Mouse (Mus musculus): Measurements from ENCODE around the gene 9830107B12Rik. TPM values are rescaled to one million over a fixed set of nuclear protein-coding genes. Genes with fewer than 3 reads are reported as not detected.
"Not testable (repeated sequence)": the region's sequence is repeated elsewhere in the genome, so short reads cannot be mapped to it uniquely, and the experiment has no call there.

Gene 9830107B12Rik
- polyA plus RNA-seq (2015; fragmentation: Nextera tagmentation; extraction: Ambion mirVana) = not detected in 2 replicates

DNA sequence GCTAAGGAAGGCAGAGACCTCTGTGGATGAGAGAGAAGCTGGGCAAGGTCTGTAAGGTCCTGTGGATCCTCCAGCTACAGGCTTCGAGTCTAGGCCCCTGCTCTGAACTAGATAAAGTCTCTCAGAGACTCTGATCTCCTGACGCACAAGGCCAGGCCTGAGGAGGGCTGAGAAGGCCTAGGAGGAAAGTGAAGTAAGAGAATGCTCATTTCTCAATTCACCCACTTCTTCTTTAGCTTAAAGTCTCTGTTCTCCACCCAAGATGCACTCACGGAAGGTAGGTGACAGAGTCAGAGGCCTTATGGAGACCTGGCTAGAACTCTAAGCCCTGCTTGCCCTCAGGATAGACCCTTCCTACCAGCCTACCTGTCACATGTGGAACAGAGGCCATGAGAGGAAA, at the start of gene 9830107B12Rik:
Gene 9830107B12Rik (minus strand): TSS at position 149 of the 400 bp plus-strand sequence.
- H3K27me3 ChIP-seq (ENCODE audit: control insufficient read depth, insufficient read depth, low read length) = no peaks in the 10 kb centered on the region
- H3K4me2 ChIP-seq (replicated peaks; ENCODE audit: low read depth) = no peak within 1 kb of the TSS
- WGBS = 71% methylated on average over 3 of the region's 3 CpGs
- TF ChIP-seq EP300 (optimal IDR thresholded peaks at IDR 0.05) (no peak), CTCF (IDR thresholded peaks at IDR 0.05; ENCODE audit: low read depth) (no peak)
- no peak within 1 kb of the TSS for H3K4me3 ChIP-seq (ENCODE audit: low read depth, low read length)
- no peak within 1 kb of the TSS for H3K9ac ChIP-seq (ENCODE audit: low read length)
- DNase-seq (ENCODE audit: low spot score) = no peak
- H3K36me3 ChIP-seq (ENCODE audit: control insufficient read depth, insufficient read depth, low read length) = no peaks in the 10 kb centered on the region
- H3K9me3 ChIP-seq (ENCODE audit: control insufficient read depth, low read length) = no peaks in the 10 kb centered on the region
- no peak for ATAC-seq (ENCODE audit: low FRiP score, low TSS enrichment)
- H3K4me1 ChIP-seq (replicated peaks; ENCODE audit: control insufficient read depth, insufficient read depth) = no peaks in the 10 kb centered on the region
- no peak within 1 kb of the TSS for H3K27ac ChIP-seq (replicated peaks)

DNA sequence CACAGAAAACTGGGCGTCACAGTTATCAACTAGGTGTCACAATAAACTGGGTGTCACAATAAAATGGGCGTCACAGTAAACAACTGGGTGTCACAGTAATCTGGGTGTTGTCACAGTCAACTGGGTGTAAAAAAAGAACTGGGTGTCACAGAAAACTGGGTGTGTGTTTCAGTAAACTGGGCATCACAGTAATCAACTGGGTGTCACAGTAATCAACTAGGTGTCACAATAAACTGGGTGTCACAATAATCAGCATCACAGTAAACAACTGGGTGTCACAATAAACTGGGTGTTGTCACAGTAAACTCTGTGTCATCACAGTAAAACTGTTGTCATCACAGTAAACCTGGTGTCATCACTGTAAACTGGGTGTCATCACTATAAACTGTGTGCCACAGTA, 46.3 kb upstream of the 9830107B12Rik start:
- Histone ChIP-seq H3K27ac (replicated peaks) (no peak overlapping the region), H3K27me3 (ENCODE audit: control insufficient read depth, insufficient read depth, low read length) (no peaks in the 10 kb centered on the region), H3K4me3 (ENCODE audit: low read depth, low read length) (no peak overlapping the region), H3K9ac (ENCODE audit: low read length) (no peak overlapping the region), H3K9me3 (ENCODE audit: control insufficient read depth, low read length) (no peaks in the 10 kb centered on the region), H3K36me3 (ENCODE audit: control insufficient read depth, insufficient read depth, low read length) (no peaks in the 10 kb centered on the region), H3K4me2 (replicated peaks; ENCODE audit: low read depth) (no peak overlapping the region), H3K4me1 (replicated peaks; ENCODE audit: control insufficient read depth, insufficient read depth) (no peaks in the 10 kb centered on the region)
- no peak for TF ChIP-seq CTCF (IDR thresholded peaks at IDR 0.05; ENCODE audit: low read depth)
- TF ChIP-seq EP300 (optimal IDR thresholded peaks at IDR 0.05) = no peak
- no peak for DNase-seq (ENCODE audit: low spot score)
- ATAC-seq (ENCODE audit: low FRiP score, low TSS enrichment) = no peak
- 60% methylated on average over 2 of the region's 2 CpGs for WGBS

DNA sequence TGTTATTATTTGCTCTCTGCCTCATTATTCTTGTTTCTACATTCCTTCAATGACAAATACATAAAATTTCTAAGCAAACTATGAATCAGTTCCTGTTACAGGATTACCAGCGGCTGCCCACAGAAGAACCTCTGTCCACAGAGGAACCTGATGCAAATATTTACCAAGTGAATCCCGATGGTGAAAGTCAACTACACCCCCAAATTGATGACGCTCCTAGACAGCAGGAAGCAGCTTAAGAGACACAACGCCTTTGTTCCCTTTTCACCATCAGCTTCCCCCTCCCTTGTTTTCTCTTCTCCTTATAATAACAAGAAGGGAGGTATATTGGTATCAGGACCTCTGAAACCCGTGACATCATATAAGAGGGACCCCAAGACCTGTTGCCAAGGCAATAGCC, 39.2 kb upstream of the 9830107B12Rik start:
- 45% methylated on average over 5 of the region's 5 CpGs for WGBS
- Histone ChIP-seq H3K36me3 (ENCODE audit: control insufficient read depth, insufficient read depth, low read length) (no peaks in the 10 kb centered on the region), H3K4me1 (replicated peaks; ENCODE audit: control insufficient read depth, insufficient read depth) (no peaks in the 10 kb centered on the region), H3K9me3 (ENCODE audit: control insufficient read depth, low read length) (no peaks in the 10 kb centered on the region), H3K27ac (replicated peaks) (no peak overlapping the region), H3K4me2 (replicated peaks; ENCODE audit: low read depth) (no peak overlapping the region), H3K27me3 (ENCODE audit: control insufficient read depth, insufficient read depth, low read length) (no peaks in the 10 kb centered on the region), H3K4me3 (ENCODE audit: low read depth, low read length) (no peak overlapping the region), H3K9ac (ENCODE audit: low read length) (no peak overlapping the region)
- no peak for ATAC-seq (ENCODE audit: low FRiP score, low TSS enrichment)
- TF ChIP-seq EP300 (optimal IDR thresholded peaks at IDR 0.05) (no peak), CTCF (IDR thresholded peaks at IDR 0.05; ENCODE audit: low read depth) (no peak)
- no peak for DNase-seq (ENCODE audit: low spot score)

DNA sequence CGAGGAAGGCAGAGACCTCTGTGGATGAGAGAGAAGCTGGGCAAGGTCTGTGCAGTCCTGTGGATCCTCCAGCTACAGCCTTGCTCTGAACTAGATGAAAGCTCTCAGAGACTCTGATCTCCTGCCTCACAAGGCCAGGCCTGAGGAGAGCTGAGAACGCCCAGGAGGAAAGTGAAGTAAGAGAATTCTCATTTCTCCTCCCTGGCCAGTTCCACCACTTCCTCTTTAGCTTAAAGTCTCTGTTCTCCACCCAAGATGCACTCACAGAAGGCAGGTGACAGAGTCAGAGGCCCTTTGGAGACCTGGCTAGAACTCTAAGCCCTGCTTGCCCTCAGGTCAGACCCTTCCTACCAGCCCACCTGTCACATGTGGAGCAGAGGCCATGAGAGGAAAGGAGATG, 21.0 kb upstream of the 9830107B12Rik start, which contains the start of gene A530064D06Rik:
Gene A530064D06Rik (minus strand): TSS at position 173 of the 400 bp plus-strand sequence.
- not testable (repeated sequence) for H3K9ac ChIP-seq (ENCODE audit: low read length); H3K4me1 ChIP-seq (replicated peaks; ENCODE audit: control insufficient read depth, insufficient read depth); H3K27ac ChIP-seq (replicated peaks); ATAC-seq (ENCODE audit: low FRiP score, low TSS enrichment); H3K4me2 ChIP-seq (replicated peaks; ENCODE audit: low read depth); H3K4me3 ChIP-seq (ENCODE audit: low read depth, low read length); H3K9me3 ChIP-seq (ENCODE audit: control insufficient read depth, low read length); H3K27me3 ChIP-seq (ENCODE audit: control insufficient read depth, insufficient read depth, low read length); H3K36me3 ChIP-seq (ENCODE audit: control insufficient read depth, insufficient read depth, low read length); DNase-seq (ENCODE audit: low spot score)
- 55% methylated on average over 2 of the region's 2 CpGs for WGBS

DNA sequence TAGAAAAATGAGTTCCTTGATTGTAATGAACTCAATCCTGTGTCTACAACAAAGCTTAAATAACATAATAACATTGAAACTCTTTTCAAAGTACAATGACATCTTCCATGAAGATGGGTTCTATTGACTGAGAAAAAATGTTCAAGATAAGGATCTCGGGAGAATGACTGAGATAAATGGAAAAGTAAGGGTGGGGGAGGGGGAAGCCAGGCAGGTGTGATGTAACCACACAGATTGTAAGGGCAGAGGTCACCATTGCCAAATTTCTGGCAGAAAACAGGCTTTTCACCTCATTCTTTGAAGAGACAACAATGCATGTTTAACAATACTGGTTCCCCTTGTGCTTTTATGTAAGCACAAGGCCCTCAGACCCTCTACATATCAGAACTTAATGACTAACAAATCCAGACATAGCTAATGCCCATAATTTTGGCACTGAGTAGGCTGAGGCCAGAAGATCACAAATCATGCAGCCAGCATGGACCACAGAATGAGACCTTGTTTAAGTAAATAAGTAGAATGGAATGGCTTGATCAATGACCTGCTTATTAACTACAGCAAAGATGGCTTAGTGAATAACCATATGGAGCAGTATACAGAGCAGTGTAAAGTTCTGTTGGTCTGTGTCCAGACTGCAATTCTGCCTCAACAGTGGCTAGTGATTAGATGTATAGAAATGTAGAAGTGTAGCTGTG, 11.5 kb upstream of the 9830107B12Rik start:
- WGBS = 43% methylated on average over 1 of the region's 1 CpGs
- H3K36me3 ChIP-seq (ENCODE audit: control insufficient read depth, insufficient read depth, low read length) = no peaks in the 10 kb centered on the region
- no peak overlapping the region for H3K27ac ChIP-seq (replicated peaks)
- no peaks in the 10 kb centered on the region for H3K27me3 ChIP-seq (ENCODE audit: control insufficient read depth, insufficient read depth, low read length)
- TF ChIP-seq EP300 (optimal IDR thresholded peaks at IDR 0.05) (no peak), CTCF (IDR thresholded peaks at IDR 0.05; ENCODE audit: low read depth) (no peak)
- ATAC-seq (ENCODE audit: low FRiP score, low TSS enrichment) (no peak), DNase-seq (ENCODE audit: low spot score) (no peak)
- no peak overlapping the region for H3K4me2 ChIP-seq (replicated peaks; ENCODE audit: low read depth)
- H3K9ac ChIP-seq (ENCODE audit: low read length) = no peak overlapping the region
- no peak overlapping the region for H3K4me3 ChIP-seq (ENCODE audit: low read depth, low read length)
- H3K4me1 ChIP-seq (replicated peaks; ENCODE audit: control insufficient read depth, insufficient read depth) = no peaks in the 10 kb centered on the region
- H3K9me3 ChIP-seq (ENCODE audit: control insufficient read depth, low read length) = no peaks in the 10 kb centered on the region

DNA sequence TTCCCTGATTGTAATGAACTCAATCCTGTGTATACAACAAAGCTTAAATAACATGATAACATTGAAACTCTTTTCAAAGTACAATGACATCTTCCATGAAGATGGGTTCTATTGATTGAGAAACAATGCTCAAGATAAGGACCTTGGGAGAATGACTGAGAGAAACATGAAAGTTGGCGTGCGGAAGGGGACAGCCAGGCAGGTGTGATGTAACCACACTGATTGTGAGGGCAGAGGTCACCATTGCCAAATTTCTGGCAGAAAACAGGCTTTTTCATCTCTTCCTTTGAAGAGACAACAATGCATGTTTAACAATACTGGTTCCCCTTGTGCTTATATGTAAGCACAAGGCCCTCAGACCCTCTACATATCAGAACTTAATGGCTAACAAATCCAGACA, 13.3 kb downstream of the 9830107B12Rik start:
- no peak for ATAC-seq (ENCODE audit: low FRiP score, low TSS enrichment)
- Histone ChIP-seq H3K4me2 (replicated peaks; ENCODE audit: low read depth) (no peak overlapping the region), H3K4me3 (ENCODE audit: low read depth, low read length) (no peak overlapping the region), H3K9me3 (ENCODE audit: control insufficient read depth, low read length) (no peaks in the 10 kb centered on the region), H3K27ac (replicated peaks) (no peak overlapping the region), H3K9ac (ENCODE audit: low read length) (no peak overlapping the region), H3K36me3 (ENCODE audit: control insufficient read depth, insufficient read depth, low read length) (no peaks in the 10 kb centered on the region), H3K27me3 (ENCODE audit: control insufficient read depth, insufficient read depth, low read length) (no peaks in the 10 kb centered on the region), H3K4me1 (replicated peaks; ENCODE audit: control insufficient read depth, insufficient read depth) (no peaks in the 10 kb centered on the region)
- no peak for TF ChIP-seq CTCF (IDR thresholded peaks at IDR 0.05; ENCODE audit: low read depth)
- TF ChIP-seq EP300 (optimal IDR thresholded peaks at IDR 0.05) = no peak
- DNase-seq (ENCODE audit: low spot score) = no peak
- WGBS = 80% methylated on average over 2 of the region's 2 CpGs
